Mouse (Mus musculus): ENCODE data around the gene Dner. TPM values are rescaled to one million over a fixed set of nuclear protein-coding genes. Genes with fewer than 3 reads are reported as not detected.

The Dner gene
- polyA plus RNA-seq, 1 experiment from 2014 or later, result 98.5 TPM

DNA sequence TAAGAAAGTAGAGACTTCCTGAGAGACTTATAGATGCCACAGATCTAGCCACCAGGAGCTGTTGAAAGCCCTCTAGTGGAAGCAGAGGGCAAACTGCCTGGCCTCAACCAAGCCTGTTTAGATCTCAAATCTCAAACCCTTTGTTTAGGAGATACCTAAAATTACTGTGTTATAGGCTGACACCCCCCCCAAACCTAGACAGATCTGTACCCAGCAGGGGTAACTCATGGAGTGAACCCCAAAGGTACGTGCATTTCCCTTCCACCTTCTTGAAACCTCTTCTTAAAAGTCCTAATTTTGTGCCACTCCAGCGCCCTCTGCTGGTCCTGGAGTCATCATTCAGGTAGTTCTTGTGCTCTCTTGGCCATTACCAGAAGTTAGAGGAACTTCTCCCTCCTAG is 1.1 kb upstream of the Dner start:
- H3K9ac ChIP-seq, result no peak overlapping the region
- H3K36me3 ChIP-seq (ENCODE audit: poor library complexity, severe bottlenecking), result no peaks in the 10 kb centered on the region
- peaks cover 11% of the 10 kb centered on the region for H3K4me1 ChIP-seq
- 3% methylated on average over 2 of the region's 2 CpGs for WGBS
- H3K9me3 ChIP-seq (replicated peaks), result no peaks in the 10 kb centered on the region
- H3K4me2 ChIP-seq, result no peak overlapping the region
- ATAC-seq, result 0 out of 2 replicates have a peak, but pooled peaks have one; percentile 16
- H3K4me3 ChIP-seq, result no peak overlapping the region
- no peak overlapping the region for H3K27ac ChIP-seq
- H3K27me3 ChIP-seq, result no peaks in the 10 kb centered on the region

DNA sequence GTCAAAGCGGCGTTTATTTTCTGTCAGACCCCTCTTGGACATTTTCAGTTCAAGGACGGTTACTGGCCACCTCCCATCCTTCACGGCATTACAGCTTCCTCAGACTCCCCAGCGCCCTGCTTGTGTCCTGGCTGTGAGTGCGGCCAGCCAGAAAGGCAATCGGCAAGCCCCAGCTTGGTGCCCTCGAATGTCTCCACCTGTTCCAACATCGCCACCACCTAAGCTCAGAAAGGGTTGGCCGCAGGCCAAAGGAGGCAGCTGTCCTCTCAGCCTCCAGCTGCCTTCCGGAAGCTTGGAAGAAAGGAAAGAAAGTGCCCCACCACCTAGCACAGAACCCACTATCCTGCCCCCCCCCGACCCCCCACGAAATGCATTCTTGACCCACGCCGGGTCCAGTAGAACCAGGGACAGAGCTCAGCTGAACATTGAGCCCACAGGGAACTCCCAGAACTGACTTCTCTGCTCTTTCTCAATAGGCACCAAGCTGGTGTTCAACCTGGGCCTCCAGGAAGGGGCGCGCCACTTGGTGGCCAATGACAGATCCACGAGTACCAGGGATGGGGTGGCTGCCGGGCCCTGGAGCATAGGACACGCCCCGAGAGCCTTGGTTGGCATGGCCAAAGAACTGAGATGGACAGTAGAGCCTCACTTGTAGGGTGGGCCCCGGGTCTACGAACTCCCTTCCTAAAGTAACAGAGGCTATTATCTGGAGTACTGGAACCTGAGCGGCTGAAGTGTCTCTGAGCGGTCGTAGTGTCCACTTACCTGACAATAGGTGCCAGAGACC is 1.1 kb downstream of the Dner start:
- H3K4me1 ChIP-seq, result peaks cover 11% of the 10 kb centered on the region
- peak; percentile 75 for ATAC-seq
- H3K9me3 ChIP-seq (replicated peaks), result no peaks in the 10 kb centered on the region
- H3K27me3 ChIP-seq, result no peaks in the 10 kb centered on the region
- WGBS, result 5% methylated on average over 26 of the region's 26 CpGs
- H3K4me2 ChIP-seq, result peak overlapping the region; percentile 74
- peak overlapping the region; percentile 84 for H3K4me3 ChIP-seq
- H3K27ac ChIP-seq, result peak overlapping the region; percentile 91
- no peaks in the 10 kb centered on the region for H3K36me3 ChIP-seq (ENCODE audit: poor library complexity, severe bottlenecking)
- H3K9ac ChIP-seq, result peak overlapping the region; percentile 89

DNA sequence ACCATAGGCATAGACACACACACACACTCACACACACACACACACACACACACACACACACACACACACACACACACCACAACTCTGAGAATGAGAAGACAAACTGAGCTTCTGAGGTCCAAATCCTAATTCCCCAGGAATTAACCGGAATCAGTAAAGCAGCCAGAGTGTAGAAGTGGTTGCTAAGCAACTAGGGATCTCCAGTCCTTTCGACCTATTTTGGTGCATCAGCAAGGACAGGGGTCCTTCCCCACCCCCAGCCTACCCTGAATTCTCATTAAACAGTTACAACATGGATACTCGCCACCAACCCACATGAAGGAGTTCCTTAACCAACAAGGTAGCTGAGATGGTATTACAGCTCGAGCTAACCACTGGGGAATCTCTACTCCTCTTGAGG is 18.1 kb downstream of the Dner start:
- no peaks in the 10 kb centered on the region for H3K36me3 ChIP-seq (ENCODE audit: poor library complexity, severe bottlenecking)
- no peaks in the 10 kb centered on the region for H3K9me3 ChIP-seq (replicated peaks)
- 54% methylated on average over 4 of the region's 4 CpGs for WGBS
- H3K4me1 ChIP-seq, result no peaks in the 10 kb centered on the region
- H3K4me3 ChIP-seq, result no peak overlapping the region
- no peak overlapping the region for H3K27ac ChIP-seq
- no peak overlapping the region for H3K4me2 ChIP-seq
- no peak overlapping the region for H3K9ac ChIP-seq
- no peak for ATAC-seq
- H3K27me3 ChIP-seq, result no peaks in the 10 kb centered on the region

DNA sequence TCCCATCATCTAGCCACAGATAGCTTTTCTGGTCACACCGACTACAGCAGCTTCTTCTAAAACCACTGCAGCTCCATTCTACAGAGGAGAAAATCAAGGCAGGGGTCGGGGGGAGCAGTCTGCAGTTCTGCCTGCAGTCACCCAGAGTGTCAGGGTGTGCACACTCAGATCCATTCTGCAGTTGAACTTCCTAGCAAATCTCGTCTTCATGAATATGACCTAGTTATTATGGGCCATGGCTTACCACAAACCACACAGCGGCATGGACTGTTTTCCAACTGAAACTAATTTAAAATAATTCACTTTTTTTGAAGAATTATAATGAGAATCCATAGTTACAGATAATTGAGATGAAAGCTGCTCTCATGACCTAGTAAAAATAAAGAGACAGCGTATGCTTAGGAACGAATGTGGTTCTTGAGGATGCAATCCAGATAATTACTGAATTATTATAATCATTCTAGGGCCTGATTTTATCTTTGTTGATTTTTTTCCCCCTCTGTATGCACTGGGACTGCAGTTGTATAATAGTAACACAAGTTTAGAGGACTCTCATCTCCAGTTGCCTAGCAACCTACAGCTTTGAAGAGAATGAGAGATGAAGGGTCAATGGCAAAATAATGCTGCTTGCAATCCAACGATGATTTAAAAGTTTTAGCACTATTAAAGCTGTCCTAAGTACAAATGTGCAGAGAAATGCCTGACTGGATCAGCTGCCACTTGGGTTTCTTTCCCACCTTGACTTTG is 27.7 kb downstream of the Dner start:
- Histone ChIP-seq H3K27ac (peak overlapping the region; percentile 35; the same call in 1 of the 2 replicates), H3K9ac (no peak overlapping the region), H3K4me2 (no peak overlapping the region), H3K4me1 (peaks cover 8% of the 10 kb centered on the region), H3K4me3 (no peak overlapping the region), H3K9me3 (replicated peaks) (no peaks in the 10 kb centered on the region), H3K27me3 (no peaks in the 10 kb centered on the region), H3K36me3 (ENCODE audit: poor library complexity, severe bottlenecking) (no peaks in the 10 kb centered on the region)
- WGBS, result 63% methylated on average over 7 of the region's 7 CpGs
- ATAC-seq, result 0 out of 2 replicates have a peak, but pooled peaks have one; percentile 30

DNA sequence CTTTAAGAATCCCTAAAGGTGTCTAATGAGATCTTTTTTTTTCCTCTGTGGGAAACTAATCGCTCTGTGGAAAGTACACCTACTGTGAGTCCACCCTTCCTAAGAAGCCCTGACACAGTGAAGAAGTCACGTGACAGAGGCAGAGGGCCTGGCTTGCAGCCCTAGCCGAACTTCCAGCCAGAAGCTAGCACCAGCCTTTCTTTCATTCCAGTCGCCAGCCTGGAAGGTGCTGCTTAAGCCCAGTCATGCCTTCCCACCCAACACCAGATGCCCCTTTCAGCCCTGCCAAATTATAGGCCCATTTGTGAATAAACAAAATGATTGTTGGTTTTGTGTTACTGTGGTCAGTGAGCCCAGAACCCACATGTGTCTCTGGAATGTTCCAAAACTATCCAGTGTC is 28.4 kb downstream of the Dner start:
- Histone ChIP-seq H3K9me3 (replicated peaks) (no peaks in the 10 kb centered on the region), H3K4me3 (no peak overlapping the region), H3K4me1 (peaks cover 8% of the 10 kb centered on the region), H3K27ac (no peak overlapping the region), H3K36me3 (ENCODE audit: poor library complexity, severe bottlenecking) (no peaks in the 10 kb centered on the region), H3K9ac (no peak overlapping the region), H3K27me3 (no peaks in the 10 kb centered on the region), H3K4me2 (no peak overlapping the region)
- 71% methylated on average over 4 of the region's 4 CpGs for WGBS
- ATAC-seq, result no peak

DNA sequence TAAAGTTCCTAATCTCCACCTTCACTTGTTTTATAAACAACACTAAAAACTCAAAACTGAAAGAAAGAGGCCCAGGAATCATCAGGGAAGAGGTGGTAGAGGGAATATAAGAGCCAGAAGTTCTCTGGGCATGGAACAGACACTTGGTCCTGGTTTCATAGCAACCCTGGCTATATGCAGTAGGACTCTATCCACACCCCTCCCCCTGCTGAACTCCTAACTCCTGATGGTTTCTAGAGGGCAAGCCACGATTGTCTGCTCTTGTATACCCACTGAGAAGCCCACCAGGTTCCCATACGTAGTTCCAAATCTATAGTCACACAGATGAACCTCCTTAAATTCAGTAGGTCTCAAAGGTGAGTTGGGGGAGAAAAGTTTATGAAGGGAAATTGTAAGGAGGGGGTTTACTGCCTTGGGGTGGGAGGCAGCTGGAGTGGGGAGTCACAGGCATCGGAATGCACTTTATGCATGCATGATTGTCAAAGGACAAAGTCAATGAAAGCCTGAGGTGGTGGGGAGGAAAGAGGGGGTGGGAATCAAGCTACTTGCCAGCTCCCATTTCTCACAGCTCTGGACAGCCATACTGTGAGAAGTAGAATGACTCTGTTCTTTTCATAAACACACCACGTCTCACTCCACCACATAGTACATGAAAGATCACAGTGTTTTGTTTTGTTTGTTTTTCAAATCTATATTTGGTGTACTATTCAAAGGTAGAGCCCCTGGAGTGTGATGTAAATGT is 31.5 kb downstream of the Dner start:
- 43% methylated on average over 4 of the region's 4 CpGs for WGBS
- no peaks in the 10 kb centered on the region for H3K27me3 ChIP-seq
- no peak overlapping the region for H3K4me3 ChIP-seq
- no peak for ATAC-seq
- H3K4me2 ChIP-seq, result no peak overlapping the region
- H3K4me1 ChIP-seq, result peaks cover 8% of the 10 kb centered on the region
- H3K9ac ChIP-seq, result no peak overlapping the region
- no peaks in the 10 kb centered on the region; the same call in 1 of the 2 replicates for H3K9me3 ChIP-seq (replicated peaks)
- H3K27ac ChIP-seq, result no peak overlapping the region
- no peaks in the 10 kb centered on the region for H3K36me3 ChIP-seq (ENCODE audit: poor library complexity, severe bottlenecking)

DNA sequence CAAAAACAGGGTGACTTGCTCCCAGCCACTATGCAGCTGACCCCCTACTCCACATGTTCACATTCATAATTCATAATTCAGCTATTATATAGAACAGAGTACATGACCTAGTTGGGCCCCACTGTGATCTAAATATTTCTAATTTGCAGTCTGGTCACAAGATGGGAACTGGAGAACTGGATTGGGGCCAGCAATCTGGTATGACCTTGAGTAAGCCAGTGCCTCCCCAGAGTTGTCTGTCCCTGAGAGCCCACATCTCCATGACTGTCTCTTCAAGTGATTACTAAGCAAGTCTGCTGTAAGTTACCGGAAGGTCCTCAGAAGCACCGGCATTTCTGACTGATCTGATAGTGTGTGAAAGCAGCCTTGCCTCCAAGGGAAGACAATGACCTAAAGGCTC is 49.2 kb downstream of the Dner start:
- no peak for ATAC-seq
- Histone ChIP-seq H3K27me3 (no peaks in the 10 kb centered on the region), H3K27ac (no peak overlapping the region), H3K9ac (no peak overlapping the region), H3K4me2 (no peak overlapping the region), H3K36me3 (ENCODE audit: poor library complexity, severe bottlenecking) (no peaks in the 10 kb centered on the region), H3K9me3 (replicated peaks) (no peaks in the 10 kb centered on the region), H3K4me1 (peaks cover 6% of the 10 kb centered on the region; the same call in 1 of the 2 replicates), H3K4me3 (no peak overlapping the region)
- WGBS, result 85% methylated on average over 2 of the region's 2 CpGs

DNA sequence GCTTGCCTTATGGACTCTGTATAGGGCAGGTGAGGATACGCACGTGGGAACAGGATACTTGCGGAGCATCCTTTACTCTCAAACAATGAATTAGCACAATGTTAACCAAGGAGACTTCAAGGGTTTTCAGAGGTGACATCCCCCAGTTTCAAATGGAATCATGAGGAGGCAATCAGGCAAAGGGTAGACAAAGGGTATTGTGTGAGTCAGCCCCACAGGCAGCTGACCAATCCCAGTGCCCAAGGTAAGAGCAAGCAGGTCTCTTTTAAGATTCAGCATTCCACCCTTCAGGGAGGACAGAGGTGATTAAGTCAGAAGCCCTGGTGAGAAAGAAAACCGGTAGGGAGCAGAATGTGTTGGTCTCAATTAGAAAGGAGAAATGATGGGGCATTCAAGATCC is 55.6 kb downstream of the Dner start:
- Histone ChIP-seq H3K36me3 (ENCODE audit: poor library complexity, severe bottlenecking) (no peaks in the 10 kb centered on the region), H3K4me1 (peaks cover 18% of the 10 kb centered on the region; the same call in 1 of the 2 replicates), H3K9me3 (replicated peaks) (no peaks in the 10 kb centered on the region), H3K27me3 (no peaks in the 10 kb centered on the region), H3K9ac (no peak overlapping the region), H3K4me2 (no peak overlapping the region), H3K27ac (no peak overlapping the region), H3K4me3 (no peak overlapping the region)
- 57% methylated on average over 4 of the region's 4 CpGs for WGBS
- ATAC-seq, result no peak

DNA sequence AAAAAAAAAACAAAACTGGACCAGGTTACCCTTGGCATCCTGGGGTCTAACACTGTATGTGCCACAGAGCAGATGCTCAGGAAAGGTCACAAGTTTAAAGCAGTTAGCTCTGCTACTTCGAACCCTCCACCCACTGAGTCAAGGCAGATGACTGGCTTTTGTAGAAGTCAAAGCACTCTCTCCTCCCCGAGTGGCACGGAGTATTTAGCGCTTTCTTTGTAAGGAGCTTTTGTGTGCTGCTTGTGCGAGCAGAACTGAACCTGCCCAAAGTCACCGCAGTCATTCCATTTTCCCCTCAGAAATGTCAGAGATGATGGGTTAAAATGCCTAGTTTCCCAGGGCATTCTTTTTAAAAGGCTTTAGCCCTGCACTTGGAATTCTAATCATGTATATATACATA is 59.1 kb downstream of the Dner start:
- H3K27ac ChIP-seq, result 0 out of 2 replicates have a peak overlapping the region, but pooled peaks have one; percentile 19
- H3K9ac ChIP-seq, result no peak overlapping the region
- H3K4me1 ChIP-seq, result peaks cover 12% of the 10 kb centered on the region; the same call in 1 of the 2 replicates
- H3K27me3 ChIP-seq, result no peaks in the 10 kb centered on the region
- no peaks in the 10 kb centered on the region for H3K36me3 ChIP-seq (ENCODE audit: poor library complexity, severe bottlenecking)
- H3K4me2 ChIP-seq, result no peak overlapping the region
- no peak overlapping the region for H3K4me3 ChIP-seq
- peak; percentile 52; the same call in 1 of the 2 replicates for ATAC-seq
- 13% methylated on average over 6 of the region's 6 CpGs for WGBS
- no peaks in the 10 kb centered on the region for H3K9me3 ChIP-seq (replicated peaks)

DNA sequence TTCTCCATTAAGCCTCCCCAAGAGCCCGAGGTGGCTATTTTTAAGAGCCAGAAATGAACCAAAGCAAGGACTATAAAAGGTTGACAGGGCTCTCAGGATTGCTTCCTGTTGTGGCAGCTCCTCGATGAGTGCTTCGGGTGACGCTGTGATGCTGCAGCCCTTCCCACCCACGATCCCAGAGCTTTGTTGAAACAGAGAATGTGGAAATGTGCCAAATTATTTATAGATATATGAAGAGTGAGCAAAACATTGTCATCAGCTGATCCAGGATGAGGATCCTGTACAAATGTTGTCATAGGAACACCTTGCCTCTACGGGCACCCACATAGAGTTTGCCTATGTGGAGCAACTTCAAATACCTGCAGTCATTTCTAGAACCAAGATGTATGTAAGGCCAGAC is 67.8 kb downstream of the Dner start:
- peaks cover 5% of the 10 kb centered on the region; the same call in 1 of the 2 replicates for H3K4me1 ChIP-seq
- no peak overlapping the region for H3K4me3 ChIP-seq
- no peak overlapping the region for H3K9ac ChIP-seq
- H3K9me3 ChIP-seq (replicated peaks), result no peaks in the 10 kb centered on the region
- 89% methylated on average over 6 of the region's 6 CpGs for WGBS
- H3K27me3 ChIP-seq, result no peaks in the 10 kb centered on the region
- no peak overlapping the region for H3K27ac ChIP-seq
- no peak overlapping the region for H3K4me2 ChIP-seq
- no peaks in the 10 kb centered on the region for H3K36me3 ChIP-seq (ENCODE audit: poor library complexity, severe bottlenecking)
- ATAC-seq, result no peak

DNA sequence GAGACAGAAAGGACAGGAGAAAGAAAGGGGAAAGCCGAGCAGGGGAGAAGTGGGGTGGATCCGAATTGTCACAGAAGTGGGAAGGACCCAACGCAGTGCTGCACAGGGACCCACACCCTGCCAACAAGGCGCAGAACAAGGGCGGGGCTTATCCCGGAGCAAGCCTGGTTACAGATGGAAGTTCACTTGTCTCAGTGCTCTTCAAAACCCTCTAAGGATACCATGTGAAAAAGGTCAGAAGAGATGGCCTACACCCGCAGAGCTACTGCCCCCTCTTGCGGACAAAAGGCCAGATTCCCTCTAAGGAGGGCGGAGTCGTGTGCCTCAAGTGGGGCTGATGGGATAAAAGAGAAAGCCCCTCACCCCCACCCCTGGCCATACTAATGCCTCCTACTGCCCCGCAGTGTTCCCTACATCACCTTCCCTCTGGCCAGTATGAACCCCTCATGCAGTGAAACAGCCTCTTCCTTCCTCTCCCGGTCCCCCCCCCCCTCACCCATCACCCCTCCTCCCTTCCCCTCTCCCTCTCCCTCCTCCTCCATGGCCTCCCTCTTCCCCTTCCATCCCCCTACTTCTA is 73.0 kb downstream of the Dner start:
- Histone ChIP-seq H3K4me1 (peaks cover 28% of the 10 kb centered on the region), H3K36me3 (ENCODE audit: poor library complexity, severe bottlenecking) (no peaks in the 10 kb centered on the region), H3K9ac (no peak overlapping the region), H3K27ac (no peak overlapping the region), H3K27me3 (no peaks in the 10 kb centered on the region), H3K4me3 (no peak overlapping the region), H3K4me2 (no peak overlapping the region), H3K9me3 (replicated peaks) (no peaks in the 10 kb centered on the region)
- peak; percentile 16; the same call in 1 of the 2 replicates for ATAC-seq
- 23% methylated on average over 11 of the region's 12 CpGs for WGBS
